Mouse (Mus musculus) CH12.LX (cell line): ENCODE measurements around the gene Haghl. TPM values are rescaled to one million over a fixed set of nuclear protein-coding genes. Genes with fewer than 3 reads are reported as not detected.

Experiments
- DNase-seq: peaks from one replicate; pipeline ENCODE4 v3.0.0-alpha.2; 2013; ENCODE audit errors: extremely low read depth
- H3K27ac ChIP-seq: 2 replicates; pipeline ENCODE4 v1.5.1; 2012; ENCODE audit warnings: low read depth, mild to moderate bottlenecking, control low read depth, moderate library complexity; ENCODE audit not compliant: insufficient read depth
- H3K27me3 ChIP-seq: replicated peaks from 2 replicates; pipeline ENCODE3; 2012; ENCODE audit warnings: inconsistent platforms
- H3K36me3 ChIP-seq, 2 experiments: replicated peaks in 1 of 2; 2 replicates each; pipeline versions ENCODE3 to v1.6.1; 2012; ENCODE audit warnings: inconsistent platforms in 1 of 2, low read length in 1 of 2, mild to moderate bottlenecking in 1 of 2, mixed read lengths in 1 of 2, moderate library complexity in 1 of 2; ENCODE audit not compliant: control insufficient read depth in 1 of 2, insufficient read depth in 1 of 2
- H3K4me1 ChIP-seq, 2 experiments: 2 replicates each; pipeline ENCODE4 v1.6.1; 2012; ENCODE audit warnings: inconsistent platforms in 1 of 2, moderate library complexity in 1 of 2; ENCODE audit not compliant: insufficient read depth in 2 of 2, control insufficient read depth in 1 of 2
- H3K4me2 ChIP-seq: 2 replicates; pipeline ENCODE4 v1.6.1; 2012; ENCODE audit warnings: low read depth, mild to moderate bottlenecking, control low read depth; ENCODE audit not compliant: poor library complexity, insufficient read depth, severe bottlenecking
- H3K4me3 ChIP-seq, 3 experiments: fragments of 150-350 bp in 1 of 3; sonication (generic) in 1 of 3; replicated peaks in 1 of 3; 2 replicates each; pipeline versions ENCODE3 to v1.5.1; 2011 to 2012; ENCODE audit warnings: low read depth in 2 of 3, low read length in 2 of 3, mild to moderate bottlenecking in 2 of 3, moderate library complexity in 2 of 3, control low read depth in 1 of 3, improper control_type of control experiment in 1 of 3, inconsistent platforms in 1 of 3, mixed read lengths in 1 of 3; ENCODE audit not compliant: poor library complexity in 1 of 3
- H3K79me2 ChIP-seq: replicated peaks from 2 replicates; pipeline ENCODE4 v1.6.1; 2012; ENCODE audit warnings: mild to moderate bottlenecking, moderate library complexity; ENCODE audit not compliant: control insufficient read depth, poor library complexity, insufficient read depth, severe bottlenecking; ENCODE audit errors: extremely low read depth
- H3K9ac ChIP-seq: 2 replicates; pipeline ENCODE4 v1.6.1; 2012; ENCODE audit warnings: low read depth, mild to moderate bottlenecking, control low read depth, moderate library complexity; ENCODE audit not compliant: insufficient read depth
- H3K9me3 ChIP-seq: replicated peaks from 2 replicates; pipeline ENCODE3; 2012; ENCODE audit warnings: low read length, inconsistent platforms, mixed read lengths
- BHLHE40 ChIP-seq: IDR thresholded peaks from 2 replicates; pipeline ENCODE4 v1.6.1; 2011; ENCODE audit warnings: mild to moderate bottlenecking, low read depth, low read length, improper control_type of control experiment
- CHD1 ChIP-seq: IDR thresholded peaks from 2 replicates; pipeline ENCODE4 v1.6.1; 2012; ENCODE audit warnings: low read depth, low read length, improper control_type of control experiment, inconsistent platforms
- CHD2 ChIP-seq: IDR thresholded peaks from 2 replicates; pipeline ENCODE4 v1.6.1; 2011; ENCODE audit warnings: low read length, improper control_type of control experiment
- CTCF ChIP-seq, 2 experiments: IDR thresholded peaks in 1 of 2; conservative IDR thresholded peaks in 1 of 2; 2 replicates each; pipeline ENCODE4 v1.5.1; 2011 to 2012; ENCODE audit warnings: low read depth in 2 of 2, low read length in 2 of 2, improper control_type of control experiment in 1 of 2, inconsistent platforms in 1 of 2, mild to moderate bottlenecking in 1 of 2, moderate library complexity in 1 of 2
- E2F4 ChIP-seq: IDR thresholded peaks from 2 replicates; pipeline ENCODE4 v1.6.1; 2011; ENCODE audit warnings: low read depth, low read length, improper control_type of control experiment; ENCODE audit not compliant: insufficient replicate concordance
- ELF1 ChIP-seq: IDR thresholded peaks from 2 replicates; pipeline ENCODE4 v1.6.1; 2014; ENCODE audit warnings: low read depth, mild to moderate bottlenecking, inconsistent platforms, low read length, improper control_type of control experiment
- EP300 ChIP-seq: IDR thresholded peaks from 2 replicates; pipeline ENCODE4 v1.6.1; 2011; ENCODE audit warnings: low read length, improper control_type of control experiment
- ETS1 ChIP-seq: conservative IDR thresholded peaks from 2 replicates; pipeline ENCODE4 v1.6.1; 2012; ENCODE audit warnings: low read depth, mild to moderate bottlenecking, inconsistent platforms, low read length, improper control_type of control experiment, moderate library complexity
- GABPA ChIP-seq: IDR thresholded peaks from 2 replicates; pipeline ENCODE4 v1.6.1; 2012; ENCODE audit warnings: low read depth, low read length, improper control_type of control experiment, inconsistent platforms; ENCODE audit not compliant: insufficient replicate concordance
- HCFC1 ChIP-seq: IDR thresholded peaks from 2 replicates; pipeline ENCODE4 v1.6.1; 2012; ENCODE audit warnings: low read depth, mild to moderate bottlenecking, inconsistent platforms, low read length, improper control_type of control experiment
- IRF4 ChIP-seq: IDR thresholded peaks from 2 replicates; pipeline ENCODE4 v1.6.1; 2014; ENCODE audit warnings: low read depth, mild to moderate bottlenecking, inconsistent platforms, low read length, improper control_type of control experiment
- JUN ChIP-seq: IDR thresholded peaks from 2 replicates; pipeline ENCODE4 v1.6.1; 2011; ENCODE audit warnings: low read depth, mild to moderate bottlenecking, low read length, improper control_type of control experiment, moderate library complexity; ENCODE audit not compliant: insufficient read depth
- JUND ChIP-seq: conservative IDR thresholded peaks from 2 replicates; pipeline ENCODE4 v1.6.1; 2011; ENCODE audit warnings: low read depth, low read length, improper control_type of control experiment
- KAT2A ChIP-seq: IDR thresholded peaks from 2 replicates; pipeline ENCODE4 v1.6.1; 2012; ENCODE audit warnings: low read length, improper control_type of control experiment, inconsistent platforms; ENCODE audit not compliant: insufficient replicate concordance
- MAFK ChIP-seq: IDR thresholded peaks from 2 replicates; pipeline ENCODE4 v1.6.1; 2011; ENCODE audit warnings: low read length, improper control_type of control experiment; ENCODE audit not compliant: insufficient replicate concordance
- MAX ChIP-seq: IDR thresholded peaks from 2 replicates; pipeline ENCODE4 v1.6.1; 2011; ENCODE audit warnings: low read length, improper control_type of control experiment
- MAZ ChIP-seq: IDR thresholded peaks from 2 replicates; pipeline ENCODE4 v1.6.1; 2012; ENCODE audit warnings: low read depth, mild to moderate bottlenecking, inconsistent platforms, low read length, improper control_type of control experiment, moderate library complexity
- MEF2A ChIP-seq: IDR thresholded peaks from 2 replicates; pipeline ENCODE4 v1.6.1; 2014; ENCODE audit warnings: low read depth, mild to moderate bottlenecking, inconsistent platforms, low read length, improper control_type of control experiment, borderline replicate concordance
- MXI1 ChIP-seq: IDR thresholded peaks from 2 replicates; pipeline ENCODE4 v1.6.1; 2011; ENCODE audit warnings: mild to moderate bottlenecking, low read depth, low read length, improper control_type of control experiment
- MYC ChIP-seq: IDR thresholded peaks from 2 replicates; pipeline ENCODE4 v1.6.1; 2011; ENCODE audit warnings: low read depth, mild to moderate bottlenecking, improper control_type of control experiment, low read length
- NELFE ChIP-seq: IDR thresholded peaks from 2 replicates; pipeline ENCODE4 v1.6.1; 2011; ENCODE audit warnings: low read depth, low read length, improper control_type of control experiment
- NRF1 ChIP-seq: IDR thresholded peaks from 2 replicates; pipeline ENCODE4 v1.6.1; 2014; ENCODE audit warnings: low read depth, mild to moderate bottlenecking, inconsistent platforms, low read length, improper control_type of control experiment, moderate library complexity
- PAX5 ChIP-seq: IDR thresholded peaks from 2 replicates; pipeline ENCODE4 v1.6.1; 2012; ENCODE audit warnings: low read length, inconsistent platforms, mixed read lengths
- POLR2A ChIP-seq: IDR thresholded peaks from 2 replicates; pipeline ENCODE4 v1.6.1; 2011; ENCODE audit warnings: low read depth, mild to moderate bottlenecking, improper control_type of control experiment, low read length
- POLR2AphosphoS2 ChIP-seq: IDR thresholded peaks from 2 replicates; pipeline ENCODE4 v1.6.1; 2011; ENCODE audit warnings: low read depth, low read length, improper control_type of control experiment
- RAD21 ChIP-seq: IDR thresholded peaks from 2 replicates; pipeline ENCODE4 v1.6.1; 2011; ENCODE audit warnings: low read depth, mild to moderate bottlenecking, low read length, improper control_type of control experiment, moderate library complexity
- RCOR1 ChIP-seq: conservative IDR thresholded peaks from 2 replicates; pipeline ENCODE4 v1.6.1; 2012; ENCODE audit warnings: low read depth, mild to moderate bottlenecking, inconsistent platforms, low read length, improper control_type of control experiment
- SIN3A ChIP-seq: IDR thresholded peaks from 2 replicates; pipeline ENCODE4 v1.6.1; 2012; ENCODE audit warnings: low read length, improper control_type of control experiment, inconsistent platforms
- SMC3 ChIP-seq: IDR thresholded peaks from 2 replicates; pipeline ENCODE4 v1.6.1; 2011; ENCODE audit warnings: low read depth, low read length, improper control_type of control experiment
- TBP ChIP-seq: conservative IDR thresholded peaks from 2 replicates; pipeline ENCODE4 v1.6.1; 2011; ENCODE audit warnings: low read depth, low read length, improper control_type of control experiment
- TCF12 ChIP-seq: IDR thresholded peaks from 2 replicates; pipeline ENCODE4 v1.6.1; 2014; ENCODE audit warnings: low read depth, mild to moderate bottlenecking, inconsistent platforms, low read length, improper control_type of control experiment
- UBTF ChIP-seq: IDR thresholded peaks from 2 replicates; pipeline ENCODE4 v1.6.1; 2012; ENCODE audit warnings: low read depth, mild to moderate bottlenecking, inconsistent platforms, low read length, improper control_type of control experiment, moderate library complexity
- USF1 ChIP-seq: IDR thresholded peaks from 2 replicates; pipeline ENCODE4 v1.6.1; 2014; ENCODE audit warnings: low read depth, mild to moderate bottlenecking, inconsistent platforms, low read length, improper control_type of control experiment
- USF2 ChIP-seq: conservative IDR thresholded peaks from 2 replicates; pipeline ENCODE4 v1.6.1; 2011; ENCODE audit warnings: low read depth, low read length, improper control_type of control experiment
- ZC3H11A ChIP-seq: IDR thresholded peaks from 2 replicates; pipeline ENCODE4 v1.6.1; 2012; ENCODE audit warnings: low read depth, mild to moderate bottlenecking, inconsistent platforms, low read length, improper control_type of control experiment
- ZKSCAN1 ChIP-seq: IDR thresholded peaks from 2 replicates; pipeline ENCODE4 v1.6.1; 2012; ENCODE audit warnings: low read depth, inconsistent platforms, low read length, improper control_type of control experiment, borderline replicate concordance
- ZMIZ1 ChIP-seq: IDR thresholded peaks from 2 replicates; pipeline ENCODE4 v1.6.1; 2012; ENCODE audit warnings: low read depth, mild to moderate bottlenecking, inconsistent platforms, low read length, improper control_type of control experiment
- ZNF384 ChIP-seq: IDR thresholded peaks from 2 replicates; pipeline ENCODE4 v1.6.1; 2012; ENCODE audit warnings: low read depth, low read length, improper control_type of control experiment, inconsistent platforms
- dilution Hi-C: fragments of 300-500 bp; cut with MboI; formaldehyde crosslinking; loops from 2 replicates; pipeline ENCODE4 v1.14.3; 2020; ENCODE audit warnings: low sequenced_read_pairs; ENCODE audit not compliant: extremely low pct_unique_long_range_greater_than_20kb, extremely low pct_ligation_motif_present
- in situ Hi-C: fragments of 300-500 bp; cut with MboI; formaldehyde crosslinking; loops from 3 replicates; pipeline ENCODE4 v1.14.3; 2019; ENCODE audit warnings: low sequenced_read_pairs, low pct_ligation_motif_present, low pct_unique_long_range_greater_than_20kb, mixed read lengths
- polyA plus RNA-seq: library from polyadenylated mRNA; unstranded; fragments of >175 nt; gene quantifications from 2 replicates; pipeline ENCODE4 v1.2.1, GENCODE M21; 2012; ENCODE audit warnings: low read depth; ENCODE audit not compliant: insufficient read length
- total RNA-seq, 2 experiments: library from RNA; depleted of rRNA; stranded (reverse); fragments of 300-350 nt in 1 of 2; fragments of >200 nt in 1 of 2; gene quantifications; 2 replicates each; pipeline ENCODE4 v1.2.3; 2012 to 2014

The Haghl gene
- total and polyA plus RNA-seq, 3 experiments, result 7.4 to 16.0 (median 7.8) TPM

- Histone ChIP-seq H3K9me3 (no peaks in the 10 kb centered on the region), H3K27me3 (no peaks in the 10 kb centered on the region), H3K4me1 (peaks cover 26 to 61% of the 10 kb centered on the region in 2 experiments), H3K4me3 (peak within 1 kb of the TSS; percentile 43 to 64 (median 49)), H3K27ac (peak within 1 kb of the TSS; percentile 1; the same call in 1 of the 2 replicates), H3K9ac (no peak within 1 kb of the TSS), H3K79me2 (peaks cover 14% of the 10 kb centered on the region), H3K36me3 (peaks cover 49 to 70% of the 10 kb centered on the region in 2 experiments), H3K4me2 (peak within 1 kb of the TSS; percentile 30)
- dilution Hi-C loops (no loop called here), in situ Hi-C loops (no loop called here)
- TF ChIP-seq UBTF (no peak), NELFE (0 out of 2 replicates have a peak, but pooled peaks have one; percentile 21), USF2 (no peak), HCFC1 (peak; percentile 54), POLR2A (peak; percentile 45; the same call in 1 of the 2 replicates), JUND (no peak), TCF12 (no peak), MAFK (no peak), GABPA (no peak), SMC3 (no peak), CHD2 (no peak), MXI1 (0 out of 2 replicates have a peak, but pooled peaks have one; percentile 51), ZKSCAN1 (no peak), CTCF (conservative IDR thresholded peaks at IDR 0.05 in 1 of 2, IDR thresholded peaks at IDR 0.05 in 1 of 2; ENCODE audit: low read depth in 2 of 2, low read length in 2 of 2) (peak in 1 of 2 experiments; percentile 43; a peak in 2 of 4 replicates), CHD1 (no peak), MAX (no peak), MYC (peak; percentile 42; the same call in 1 of the 2 replicates), JUN (no peak), SIN3A (no peak; the same call in 1 of the 2 replicates), ETS1 (no peak), ELF1 (peak; percentile 62), TBP (no peak), USF1 (no peak), PAX5 (no peak), RAD21 (no peak), ZNF384 (no peak), ZMIZ1 (no peak; the same call in 1 of the 2 replicates), POLR2AphosphoS2 (peak; percentile 26; the same call in 1 of the 2 replicates), KAT2A (no peak), MEF2A (no peak), MAZ (no peak), E2F4 (no peak), BHLHE40 (no peak), ZC3H11A (no peak), IRF4 (no peak), RCOR1 (no peak), NRF1 (0 out of 2 replicates have a peak, but pooled peaks have one; percentile 21), EP300 (no peak)
- DNase-seq, result peak; percentile 68
Observed at GRCm38 (mm10) chr17:25828712-25829557, 43.5 kb upstream of the Haghl start, which contains the start of gene Jmjd8. Jmjd8 (plus strand) TSS chr17:25828867.
